Mouse (Mus musculus): ENCODE data around the gene Dpagt1.
"Not testable (repeated sequence)": the region's sequence is repeated elsewhere in the genome, so short reads cannot be mapped to it uniquely, and the experiment has no call there.

Dpagt1 gene

DNA sequence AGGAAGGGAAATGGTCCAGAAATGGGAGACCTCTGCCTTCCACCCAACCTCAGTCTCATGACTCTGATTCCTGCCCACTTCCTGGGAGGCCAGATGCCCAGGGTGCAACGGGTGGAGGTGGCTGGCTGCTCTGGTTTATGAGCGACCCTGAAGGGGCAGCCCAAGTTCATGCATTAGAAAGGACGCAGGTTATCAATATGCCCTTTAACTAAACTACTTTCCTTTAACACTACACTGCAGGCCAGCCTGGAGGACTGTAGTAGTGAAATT is 7.1 kb upstream of the Dpagt1 start:
- peak; percentile 58 for DNase-seq

DNA sequence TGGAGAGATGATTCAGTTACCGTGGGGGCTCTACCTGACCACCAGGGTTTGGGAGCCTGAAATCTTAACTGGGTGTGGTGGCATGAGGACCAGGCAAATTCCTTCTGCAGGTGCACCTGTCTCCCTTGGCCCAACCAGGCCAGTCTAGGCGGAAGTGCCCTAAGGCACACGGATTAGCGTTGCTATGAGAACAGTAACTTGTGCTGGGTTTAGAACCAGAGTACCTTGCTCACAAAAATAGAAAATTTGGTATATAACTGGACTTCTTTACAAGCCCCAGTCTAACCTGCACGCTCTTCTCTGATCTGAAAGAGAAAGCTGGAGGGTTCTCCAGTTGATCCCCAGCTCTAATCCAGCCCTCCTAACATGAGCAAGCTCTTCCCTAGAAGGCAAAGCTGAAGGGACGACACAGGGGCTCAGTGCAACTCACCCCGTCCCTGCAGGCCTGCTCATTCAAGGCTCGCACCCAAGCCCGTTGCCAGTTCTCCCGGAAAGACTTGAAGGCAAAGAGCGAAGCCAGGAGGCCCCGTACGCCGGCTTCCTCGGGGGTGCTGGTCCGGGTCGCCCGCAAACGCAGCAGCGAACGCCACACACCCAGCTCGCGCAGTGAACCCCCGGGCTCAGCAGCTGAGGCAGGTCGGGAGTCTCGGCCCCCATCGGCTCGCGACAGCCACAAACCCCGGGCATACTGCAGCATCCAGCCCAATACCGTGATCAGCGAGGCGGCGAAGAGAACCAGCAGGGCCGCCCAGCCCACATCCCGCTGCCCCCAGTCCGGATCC is 6.5 kb upstream of the Dpagt1 start:
- DNase-seq = peak; percentile 59

DNA sequence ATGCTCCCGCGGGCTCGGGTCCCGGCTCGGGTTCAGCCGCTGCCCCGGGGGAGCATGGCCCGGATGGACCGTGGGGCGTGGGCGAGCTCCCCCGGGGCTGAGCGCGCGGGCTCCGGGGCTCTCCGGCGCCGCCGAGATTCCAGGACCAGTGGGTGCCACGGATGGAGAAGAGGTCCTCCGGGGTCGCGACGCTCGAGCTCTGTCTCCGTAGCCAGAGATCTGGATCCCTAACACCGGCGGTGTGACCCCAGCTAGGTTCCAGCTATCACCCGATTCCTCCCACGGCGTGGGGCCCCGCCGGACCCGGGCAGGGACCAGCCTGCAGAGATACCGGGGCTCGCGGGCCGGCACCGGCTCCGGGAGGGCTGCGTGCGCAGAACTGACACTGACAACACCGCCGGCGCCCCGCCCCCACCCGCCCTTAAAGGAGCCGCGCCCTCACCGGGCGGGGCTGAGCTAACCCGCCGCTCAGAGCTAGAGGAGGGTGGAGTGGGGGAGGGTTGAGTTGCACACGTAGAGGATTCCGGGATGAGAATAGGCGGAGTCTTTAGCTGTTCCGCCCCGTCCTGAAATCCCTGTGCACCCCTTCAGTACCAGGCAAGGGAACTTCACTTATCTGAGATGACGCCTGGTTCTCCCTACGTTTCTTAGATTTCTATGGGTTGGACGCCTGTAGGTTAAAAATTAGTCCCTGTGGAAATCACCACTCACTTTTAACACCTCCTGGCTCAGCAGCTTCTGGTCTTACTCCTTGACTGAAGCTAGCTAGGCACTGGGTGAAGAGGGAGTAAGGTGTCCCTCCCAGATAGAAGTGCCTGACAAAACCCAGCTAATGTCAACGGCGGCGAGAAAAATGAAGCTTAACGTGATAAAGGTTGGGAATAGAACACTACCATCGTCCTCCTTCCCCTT is 5.7 kb upstream of the Dpagt1 start, which contains the start of gene C2cd2l:
Gene C2cd2l, minus strand, starts transcription at position 399 of the 912 bp plus-strand sequence.
- DNase-seq = peak; percentile 95

DNA sequence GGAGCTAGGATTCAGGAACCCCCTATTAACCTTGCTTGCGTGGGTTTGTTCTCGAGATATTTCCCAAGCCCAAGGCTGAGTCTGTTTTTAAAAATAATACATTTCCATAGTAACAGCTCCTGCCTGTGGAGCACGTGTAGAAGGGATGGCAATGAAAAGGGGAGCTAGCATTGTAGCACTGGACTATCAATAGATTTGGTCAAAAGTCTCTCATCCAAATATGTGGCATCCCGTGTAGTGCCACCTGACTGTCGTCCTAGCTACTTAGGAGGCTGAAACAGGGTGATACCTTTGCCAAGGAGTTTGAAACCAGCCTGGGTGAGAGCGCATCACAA is 5.1 kb upstream of the Dpagt1 start:
- DNase-seq = no peak

DNA sequence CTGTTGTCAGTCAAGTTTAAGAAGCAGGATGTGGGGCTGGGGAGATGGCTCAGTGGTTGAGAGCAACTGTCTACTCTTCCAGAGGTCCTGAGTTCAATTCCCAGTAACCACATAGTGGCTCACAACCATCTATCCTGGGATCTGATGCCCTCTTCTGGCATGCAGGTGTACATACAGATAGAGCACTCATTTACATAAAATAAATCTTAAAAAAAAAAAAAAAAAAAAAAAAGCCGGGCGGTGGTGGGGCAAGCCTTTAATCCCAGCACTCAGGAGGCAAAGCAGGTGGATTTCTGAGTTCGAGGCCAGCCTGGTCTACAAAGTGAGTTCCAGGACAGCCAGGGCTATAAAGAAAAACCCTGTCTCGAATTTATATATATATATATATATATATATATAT is 2.2 kb upstream of the Dpagt1 start:
- not testable (repeated sequence) for DNase-seq

DNA sequence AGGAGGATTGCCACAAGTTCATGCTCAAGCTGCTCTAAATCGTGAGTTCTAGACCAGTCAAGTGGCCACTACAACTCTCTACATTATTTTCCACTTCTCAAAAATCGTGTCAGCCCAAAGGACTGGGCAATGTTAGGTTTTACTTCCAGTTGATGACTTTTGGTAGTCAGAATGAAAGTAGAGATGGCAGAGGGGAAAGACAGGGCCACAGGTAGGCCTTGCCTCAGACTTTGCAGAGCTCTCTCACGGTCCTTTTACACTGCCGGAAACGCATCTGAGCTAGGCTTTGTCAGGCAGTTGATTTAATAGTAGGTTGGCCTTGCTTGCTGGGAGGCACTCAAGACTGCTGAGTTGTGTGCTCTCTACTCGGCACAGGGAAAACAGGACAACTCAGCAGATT is 1.7 kb upstream of the Dpagt1 start:
- no peak for DNase-seq

DNA sequence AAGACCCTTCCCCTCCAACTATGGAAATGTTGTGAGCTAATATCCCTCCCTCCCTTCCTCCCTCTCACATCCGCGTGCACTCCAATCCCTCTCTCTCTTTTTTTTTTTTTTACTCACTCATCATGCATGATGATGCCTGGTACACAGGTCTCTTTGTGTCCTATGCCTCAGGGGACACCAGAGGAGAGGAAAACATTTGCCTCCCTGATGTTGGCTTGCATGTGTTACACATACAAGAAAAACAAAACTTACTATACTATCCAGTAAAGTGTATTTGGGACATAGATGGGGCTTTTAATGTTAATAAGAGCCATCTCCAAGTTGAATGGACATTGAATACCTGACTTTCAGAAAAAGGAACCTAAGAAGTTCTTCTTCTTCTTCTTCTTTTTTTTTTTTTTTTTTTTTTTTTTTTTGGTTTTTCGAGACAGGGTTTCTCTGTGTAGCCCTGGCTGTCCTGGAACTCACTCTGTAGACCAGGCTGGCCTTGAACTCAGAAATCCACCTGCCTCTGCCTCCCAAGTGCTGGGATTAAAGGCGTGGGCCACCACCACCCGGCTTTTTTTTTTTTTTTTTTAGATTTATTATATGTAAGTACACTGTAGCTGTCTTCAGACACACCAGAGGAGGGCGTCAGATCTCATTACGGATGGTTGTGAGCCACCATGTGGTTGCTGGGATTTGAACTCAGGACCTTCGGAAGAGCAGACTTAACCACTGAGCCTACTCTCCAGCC is 619 bp upstream of the Dpagt1 start:
- DNase-seq = not testable (repeated sequence)

DNA sequence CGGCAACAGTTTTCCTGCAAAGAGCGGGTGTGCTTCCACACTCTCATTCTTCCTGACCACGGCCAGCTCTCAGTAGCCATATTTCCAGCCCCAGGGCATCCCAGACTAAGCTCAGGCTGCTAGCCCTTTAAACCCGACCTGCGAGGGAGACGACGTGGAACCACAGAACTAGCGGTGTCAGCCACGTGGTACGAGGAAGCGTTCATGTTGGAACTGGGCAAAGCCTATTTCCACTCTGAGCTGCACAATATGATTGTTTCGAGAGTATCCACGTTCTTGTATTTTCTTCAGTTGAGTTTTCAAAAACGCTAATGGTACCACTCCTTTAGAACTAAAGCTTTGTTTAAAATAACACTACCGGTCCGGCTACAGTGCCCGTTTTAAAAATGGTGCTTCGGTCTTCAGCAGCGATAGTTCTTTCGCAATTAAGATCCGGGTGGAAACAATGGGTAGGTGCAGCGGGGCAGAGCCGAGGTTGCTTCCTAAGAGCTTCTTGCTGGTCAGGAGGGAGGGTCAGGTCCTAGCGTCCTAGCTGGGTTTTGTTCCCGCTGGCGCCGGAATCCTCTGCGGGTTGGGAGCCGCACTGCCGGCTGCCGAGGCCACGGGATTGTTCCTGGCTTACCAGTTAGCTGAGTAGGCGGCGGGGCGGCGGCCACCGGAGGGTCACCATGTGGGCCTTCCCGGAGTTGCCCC is 698 bp downstream of the Dpagt1 start:
- peak; percentile 91 for DNase-seq

DNA sequence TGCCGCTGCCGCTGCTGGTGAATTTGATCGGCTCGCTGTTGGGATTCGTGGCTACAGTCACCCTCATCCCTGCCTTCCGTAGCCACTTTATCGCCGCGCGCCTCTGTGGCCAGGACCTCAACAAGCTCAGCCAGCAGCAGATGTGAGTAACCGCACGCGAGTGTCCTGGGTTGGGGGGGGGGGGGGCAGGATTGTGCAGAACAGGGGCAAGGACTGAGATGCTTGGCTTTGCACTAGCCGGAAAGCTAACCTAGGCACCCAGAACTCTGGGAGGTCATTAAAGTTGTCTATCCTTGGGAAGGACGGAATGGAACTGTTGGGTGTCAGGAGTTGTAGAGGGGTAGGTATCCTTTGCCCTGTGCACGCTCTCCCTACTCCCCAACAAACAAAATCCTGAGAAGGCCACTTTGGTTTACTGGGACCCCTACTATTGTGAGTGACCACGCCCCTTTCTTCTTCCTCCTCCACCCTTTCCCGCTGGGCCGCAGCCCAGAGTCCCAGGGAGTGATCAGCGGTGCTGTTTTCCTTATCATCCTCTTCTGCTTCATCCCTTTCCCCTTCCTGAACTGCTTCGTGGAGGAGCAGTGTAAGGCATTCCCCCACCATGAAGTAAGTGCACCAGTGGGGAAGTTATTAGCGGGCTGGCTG is 1.4 kb downstream of the Dpagt1 start:
- peak; percentile 60 for DNase-seq

DNA sequence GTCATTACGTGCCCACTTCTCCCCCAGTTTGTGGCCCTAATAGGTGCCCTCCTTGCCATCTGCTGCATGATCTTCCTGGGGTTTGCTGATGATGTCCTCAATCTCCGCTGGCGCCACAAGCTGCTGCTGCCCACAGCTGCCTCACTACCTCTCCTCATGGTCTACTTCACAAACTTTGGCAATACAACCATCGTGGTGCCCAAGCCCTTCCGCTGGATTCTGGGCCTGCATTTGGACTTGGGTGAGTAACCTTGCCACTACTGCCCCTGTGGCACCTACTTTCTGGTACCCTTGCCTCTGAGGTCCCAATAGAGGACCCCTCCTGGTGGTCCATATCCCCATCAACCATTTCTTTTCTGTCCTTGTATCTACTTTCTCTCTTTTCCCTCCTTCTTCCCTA is 2.1 kb downstream of the Dpagt1 start:
- no peak for DNase-seq

DNA sequence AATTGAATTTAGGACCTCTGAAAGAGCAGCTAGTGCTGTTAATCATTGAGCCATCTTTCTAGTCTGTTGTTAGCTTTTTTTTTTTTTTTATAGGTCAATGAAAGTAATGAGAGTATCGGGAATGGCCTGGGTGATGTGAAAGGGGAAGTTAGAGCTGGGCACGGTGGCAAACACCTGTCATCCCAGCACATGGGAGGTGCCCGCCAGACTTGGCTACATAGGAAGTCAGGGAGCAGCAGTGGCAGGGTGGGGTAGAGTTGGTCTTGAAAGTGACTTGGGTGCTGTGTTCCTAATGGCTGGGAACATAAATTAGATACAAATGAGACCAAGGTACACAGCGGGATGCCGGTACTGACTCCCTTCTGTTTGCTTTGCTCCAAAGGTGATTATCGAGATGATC is 4.9 kb downstream of the Dpagt1 start:
- DNase-seq = no peak

DNA sequence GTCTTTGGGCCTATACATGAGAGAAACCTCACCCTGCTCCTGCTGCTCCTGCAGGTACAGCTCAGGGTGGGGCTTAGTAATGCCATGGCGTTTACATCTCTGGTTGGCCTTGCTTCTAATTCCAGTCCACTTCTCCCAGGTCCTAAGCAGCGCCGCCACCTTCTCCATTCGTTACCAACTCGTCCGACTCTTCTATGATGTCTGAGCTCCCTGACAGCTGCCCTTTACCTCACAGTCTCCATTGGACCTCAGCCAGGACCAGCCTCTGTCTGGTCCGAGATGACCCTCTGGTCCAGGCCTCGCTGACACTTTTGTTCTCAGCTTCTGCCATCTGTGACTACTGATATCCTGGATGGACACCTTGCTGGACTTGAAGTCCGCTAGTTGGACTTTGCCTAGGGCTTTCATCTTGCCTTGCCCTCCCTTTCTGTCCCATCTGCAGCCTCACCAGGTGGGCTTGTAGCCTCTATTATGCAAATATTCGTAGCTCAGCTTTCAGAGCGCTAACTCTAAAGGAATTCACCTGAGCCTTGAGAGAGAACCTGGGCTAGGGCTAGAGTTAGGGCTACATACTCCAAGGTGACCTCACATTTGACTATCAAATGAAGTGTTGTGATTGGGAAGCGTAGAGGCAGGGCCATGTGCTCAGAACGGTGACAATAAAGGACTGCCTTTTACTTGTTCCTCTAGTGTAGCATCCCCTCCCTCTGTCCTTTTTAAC is 7.3 kb downstream of the Dpagt1 start:
- DNase-seq = no peak

DNA sequence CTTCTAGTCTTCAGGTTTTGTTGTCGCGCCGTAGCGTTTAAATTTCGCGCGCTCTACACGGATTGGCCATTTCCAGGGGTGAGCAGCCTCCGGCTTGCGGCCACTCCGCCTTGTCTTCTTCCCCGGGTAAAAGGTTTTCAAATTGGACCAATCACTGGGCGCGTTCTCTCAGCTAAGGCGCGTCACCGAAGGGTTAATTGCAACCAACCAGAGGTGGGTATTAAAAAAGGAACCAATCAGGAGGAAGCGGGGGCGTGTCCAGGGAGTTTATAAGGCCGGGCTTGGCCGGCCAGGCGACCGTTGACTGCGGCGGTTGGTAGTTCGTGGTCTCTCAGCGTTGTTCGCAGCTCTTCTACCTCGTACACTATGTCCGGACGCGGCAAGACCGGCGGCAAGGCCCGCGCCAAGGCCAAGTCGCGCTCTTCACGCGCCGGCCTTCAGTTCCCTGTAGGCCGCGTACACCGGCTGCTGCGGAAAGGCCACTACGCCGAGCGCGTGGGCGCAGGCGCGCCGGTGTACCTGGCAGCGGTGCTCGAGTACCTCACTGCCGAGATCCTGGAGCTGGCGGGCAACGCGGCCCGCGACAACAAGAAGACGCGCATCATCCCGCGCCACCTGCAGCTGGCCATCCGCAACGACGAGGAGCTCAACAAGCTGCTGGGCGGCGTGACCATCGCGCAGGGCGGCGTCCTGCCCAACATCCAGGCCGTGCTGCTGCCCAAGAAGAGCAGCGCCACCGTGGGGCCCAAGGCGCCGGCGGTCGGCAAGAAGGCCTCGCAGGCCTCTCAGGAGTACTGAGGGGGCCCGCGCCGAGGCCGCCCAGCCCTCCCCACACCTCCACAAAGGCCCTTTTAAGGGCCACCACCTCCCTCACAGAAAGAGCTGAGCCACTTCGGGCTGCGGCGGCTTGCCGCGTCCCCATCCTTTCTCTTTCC is 8.8 kb downstream of the Dpagt1 start, which contains the start of gene H2afx:
Gene H2afx, plus strand, starts transcription at position 299 of the 935 bp plus-strand sequence.
- DNase-seq = peak; percentile 99

DNA sequence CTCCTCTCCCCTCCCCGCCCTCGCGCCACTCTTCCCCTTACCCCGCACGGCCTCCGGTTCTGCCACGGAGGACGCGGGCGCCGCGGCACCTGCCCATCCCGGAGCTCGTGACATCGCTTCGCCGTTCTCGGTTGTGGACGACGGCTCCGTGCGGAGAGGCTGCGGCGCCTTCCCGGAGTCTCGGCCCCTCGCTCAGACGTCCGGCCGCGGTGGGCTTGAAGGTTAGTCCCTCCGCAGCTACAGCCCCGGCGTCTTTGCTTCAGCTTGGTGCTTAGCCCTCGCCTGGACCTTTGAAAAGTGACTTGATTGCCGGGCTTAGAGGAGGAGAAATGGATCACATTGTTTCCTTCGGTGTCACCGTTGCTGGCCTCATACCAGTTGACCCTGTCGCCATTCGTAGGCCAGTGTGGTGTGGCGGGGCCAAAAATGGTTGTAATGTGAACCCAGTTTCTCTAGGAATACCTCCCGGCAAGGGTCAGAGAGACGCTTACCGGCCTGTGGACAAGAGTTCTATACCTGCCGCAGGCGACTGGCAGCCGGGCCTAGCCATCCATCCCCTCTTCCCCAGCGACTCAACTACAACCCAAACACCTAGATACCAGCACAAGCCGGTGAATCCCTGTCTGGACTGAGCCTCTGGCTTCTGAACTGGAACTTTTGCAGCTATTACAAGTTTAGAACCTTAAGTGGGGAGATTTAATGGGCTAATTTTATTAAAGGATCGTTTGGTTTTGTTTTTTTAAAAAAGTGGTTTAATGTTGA is 9.7 kb downstream of the Dpagt1 start:
- DNase-seq = peak; percentile 62

DNA sequence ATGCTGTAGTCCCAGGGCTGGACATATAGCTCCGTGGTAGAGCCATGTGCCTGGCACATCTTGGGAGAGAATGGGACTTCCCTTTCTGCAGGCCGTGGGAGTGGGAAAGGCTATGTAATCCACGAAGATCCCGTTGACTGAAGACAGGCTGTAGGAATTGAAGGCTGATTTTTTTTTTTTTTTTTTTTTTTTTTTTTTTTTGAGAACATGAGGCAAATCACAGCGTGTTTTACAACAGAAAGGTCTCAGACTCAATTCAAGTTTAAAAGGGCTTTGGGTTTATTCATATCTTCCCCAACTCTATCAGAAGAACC is 10.2 kb downstream of the Dpagt1 start:
- no peak for DNase-seq

DNA sequence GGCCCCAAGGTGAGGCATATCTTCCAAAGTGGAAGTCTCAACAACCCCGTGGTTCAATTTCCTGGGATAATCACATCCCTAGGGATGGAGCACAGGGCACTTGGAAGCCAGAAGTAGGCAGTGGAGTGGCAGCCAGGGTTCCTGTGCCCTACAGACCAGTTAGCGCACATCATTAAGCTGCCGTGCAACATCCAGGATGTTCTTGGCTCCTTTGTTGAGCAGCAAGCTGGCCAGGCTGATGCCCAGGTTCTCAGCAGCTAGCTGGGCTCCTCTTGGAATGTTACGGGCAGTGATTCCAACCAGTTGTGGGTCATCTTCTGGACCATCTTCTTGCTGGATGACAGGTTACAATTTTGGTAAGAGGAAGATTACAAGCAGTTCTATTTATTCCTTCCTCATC is 10.7 kb downstream of the Dpagt1 start:
- DNase-seq = not testable (repeated sequence)

DNA sequence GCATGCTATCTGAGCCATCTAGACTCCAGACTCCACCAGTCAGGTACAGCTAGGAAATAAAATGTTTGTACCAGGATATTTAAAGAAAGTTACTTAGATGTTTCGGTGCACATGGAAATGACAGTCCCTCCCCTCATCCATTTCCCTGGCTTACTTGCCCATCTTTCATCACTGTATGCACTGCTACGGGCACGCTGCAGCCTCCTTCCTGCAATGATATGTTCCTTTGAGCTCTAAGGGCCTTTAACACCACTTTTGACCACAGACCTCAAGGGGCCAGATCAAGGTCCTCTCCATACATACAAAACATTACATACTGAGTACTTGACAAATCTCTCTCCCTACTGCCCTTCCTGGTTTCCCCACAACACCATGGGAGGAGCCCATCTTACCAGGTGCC is 11.1 kb downstream of the Dpagt1 start:
- no peak for DNase-seq

DNA sequence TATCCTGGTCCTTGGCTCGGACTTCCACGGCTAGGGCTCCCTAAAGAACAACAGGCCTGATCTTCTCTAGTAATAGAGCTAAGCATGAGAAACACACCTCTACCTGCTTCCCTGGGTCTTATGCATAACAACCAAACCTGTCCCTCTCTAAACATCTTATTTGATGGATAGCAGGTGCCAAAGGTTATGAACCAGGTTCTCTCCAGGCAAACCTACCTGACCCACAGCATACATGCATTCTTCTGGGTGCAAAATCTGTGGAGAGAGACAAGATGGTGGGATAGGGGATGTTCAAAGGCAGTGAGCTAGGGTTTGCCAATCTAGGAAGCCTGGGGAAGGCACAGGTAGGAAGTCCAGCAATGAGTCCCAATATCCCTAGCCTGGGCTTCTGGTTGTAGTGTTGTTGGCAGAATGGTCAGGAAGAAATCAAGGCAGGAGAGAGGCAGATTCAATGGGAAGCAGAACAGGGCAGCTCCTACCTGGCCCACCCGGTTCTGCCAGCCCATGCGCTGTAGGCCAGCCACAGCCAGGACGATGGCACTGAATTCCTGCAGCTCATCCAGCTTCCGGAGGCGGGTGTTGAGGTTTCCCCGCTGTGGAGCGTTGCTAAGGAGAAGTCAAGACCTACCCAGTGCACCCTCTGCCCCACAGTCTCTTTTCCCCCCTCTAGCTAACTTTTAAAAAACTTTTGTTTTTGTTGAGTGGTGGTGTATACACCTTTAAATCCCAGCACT is 11.8 kb downstream of the Dpagt1 start:
- peak; percentile 32 for DNase-seq

DNA sequence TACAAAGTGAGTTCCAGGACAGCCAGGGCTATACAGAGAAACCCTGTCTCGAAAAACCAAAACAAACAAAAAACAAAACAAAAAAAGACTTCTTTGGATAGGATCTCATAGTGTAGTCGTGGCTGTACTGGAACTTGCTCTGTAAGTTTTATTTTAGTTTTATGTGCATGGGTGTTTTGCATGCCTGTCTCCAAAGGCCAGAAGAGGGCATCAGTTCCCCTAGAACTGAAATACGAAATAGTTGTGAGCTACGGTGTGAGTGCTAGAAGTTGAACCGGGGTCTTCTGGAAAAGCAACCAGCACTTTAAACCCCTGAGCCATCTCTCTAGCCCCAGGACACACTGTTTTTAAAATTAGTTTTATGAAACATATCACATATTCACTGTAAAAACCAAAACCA is 12.8 kb downstream of the Dpagt1 start:
- DNase-seq = no peak
